Mouse (Mus musculus) liver, embryonic 16.5 days (tissue): ENCODE results near the gene Gucd1. TPM values are rescaled to one million over a fixed set of nuclear protein-coding genes. Genes with fewer than 3 reads are reported as not detected.
"Not testable (repeated sequence)": the region's sequence is repeated elsewhere in the genome, so short reads cannot be mapped to it uniquely, and the experiment has no call there.

Source experiments
- ATAC-seq: fragments of 200-750 bp; cut with Nextera tagmentation; 2 replicates; pipeline ENCODE4 v1.8.0; 2017; ENCODE audit warnings: low read depth, mild to moderate bottlenecking, moderate number of reproducible peaks, moderate library complexity
- H3K27ac ChIP-seq: fragments of 300-500 bp; sonication (generic); 2 replicates; pipeline ENCODE4 v1.5.1; 2014; ENCODE audit warnings: mild to moderate bottlenecking, low read length
- H3K27me3 ChIP-seq: fragments of 300-500 bp; sonication (generic); 2 replicates; pipeline ENCODE4 v1.6.1; 2014; ENCODE audit warnings: low read depth, low read length, mixed read lengths; ENCODE audit not compliant: control insufficient read depth, insufficient read depth
- H3K36me3 ChIP-seq: fragments of 300-500 bp; sonication (generic); 2 replicates; pipeline ENCODE4 v1.6.1; 2014; ENCODE audit warnings: mild to moderate bottlenecking; ENCODE audit not compliant: control insufficient read depth, insufficient read depth
- H3K4me1 ChIP-seq: fragments of 300-500 bp; sonication (generic); 2 replicates; pipeline ENCODE4 v1.6.1; 2014; ENCODE audit warnings: low read depth, low read length, mixed read lengths; ENCODE audit not compliant: control insufficient read depth
- H3K4me2 ChIP-seq: fragments of 300-500 bp; sonication (generic); 2 replicates; pipeline ENCODE4 v1.6.1; 2014; ENCODE audit warnings: low read depth, low read length, mixed read lengths
- H3K4me3 ChIP-seq: fragments of 300-500 bp; sonication (generic); 2 replicates; pipeline ENCODE4 v1.5.1; 2014; ENCODE audit warnings: low read depth, mild to moderate bottlenecking, low read length
- H3K9ac ChIP-seq: fragments of 300-500 bp; sonication (generic); 2 replicates; pipeline ENCODE4 v1.6.1; 2014; ENCODE audit warnings: low read depth, low read length
- H3K9me3 ChIP-seq: fragments of 300-500 bp; sonication (generic); replicated peaks from 2 replicates; pipeline ENCODE4 v1.6.1; 2016; ENCODE audit warnings: low read length; ENCODE audit not compliant: control insufficient read depth
- WGBS: fragments of 180-500 bp; shearing (Covaris S2); extraction: QIAGEN DNeasy Blood & Tissue Kit; methylation state at CpG from one replicate; pipeline ENCODE4 v1.1.7; 2014; ENCODE audit not compliant: insufficient replicate concordance; 5-methylcytosine and 5-hydroxymethylcytosine counted together
- polyA plus RNA-seq: library from polyadenylated mRNA; unstranded; fragments of >200 nt; fragmentation: Nextera tagmentation; extraction: Ambion mirVana; gene quantifications from 2 replicates; pipeline ENCODE4 v1.2.1, GENCODE M21; 2015

The Gucd1 gene
- polyA plus RNA-seq, 1 experiment from 2014 or later = 69.3 TPM

DNA sequence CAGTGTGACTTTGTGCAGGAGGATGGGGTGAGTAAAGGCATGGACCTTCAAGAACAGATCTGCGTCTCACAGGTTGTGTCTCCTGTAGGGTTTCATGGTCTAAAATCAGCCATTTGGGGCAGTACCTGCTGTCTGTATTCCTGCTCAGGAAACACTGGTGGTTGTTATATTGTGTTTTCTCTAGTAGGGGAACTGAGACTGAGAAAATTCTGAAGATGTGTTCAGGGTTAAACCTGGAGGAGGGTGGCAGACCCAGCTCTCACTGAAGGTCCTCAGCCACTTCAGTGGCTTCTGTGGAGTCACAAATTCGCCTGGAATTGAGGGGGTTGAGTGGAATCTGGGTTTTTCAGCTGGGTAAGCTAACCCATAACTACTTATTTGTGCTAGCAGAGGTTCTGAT, 12.6 kb upstream of the Gucd1 start:
- Histone ChIP-seq H3K4me1 (no peaks in the 10 kb centered on the region; the same call in 1 of the 2 replicates), H3K36me3 (peaks cover 20% of the 10 kb centered on the region), H3K27ac (no peak overlapping the region), H3K9ac (no peak overlapping the region), H3K27me3 (no peaks in the 10 kb centered on the region), H3K4me2 (no peak overlapping the region), H3K9me3 (no peaks in the 10 kb centered on the region), H3K4me3 (no peak overlapping the region)
- ATAC-seq = no peak
- WGBS = 65% methylated on average over 2 of the region's 2 CpGs

GRCm38 (mm10) chr10:75525450-75525849, 7.7 kb upstream of the Gucd1 start:
- H3K9ac ChIP-seq, H3K27me3 ChIP-seq, ATAC-seq, H3K4me1 ChIP-seq, H3K9me3 ChIP-seq, H3K4me3 ChIP-seq, H3K4me2 ChIP-seq, H3K27ac ChIP-seq: not testable (repeated sequence)
- peaks cover 21% of the 10 kb centered on the region for H3K36me3 ChIP-seq
- WGBS = 90% methylated on average over 9 of the region's 9 CpGs

DNA sequence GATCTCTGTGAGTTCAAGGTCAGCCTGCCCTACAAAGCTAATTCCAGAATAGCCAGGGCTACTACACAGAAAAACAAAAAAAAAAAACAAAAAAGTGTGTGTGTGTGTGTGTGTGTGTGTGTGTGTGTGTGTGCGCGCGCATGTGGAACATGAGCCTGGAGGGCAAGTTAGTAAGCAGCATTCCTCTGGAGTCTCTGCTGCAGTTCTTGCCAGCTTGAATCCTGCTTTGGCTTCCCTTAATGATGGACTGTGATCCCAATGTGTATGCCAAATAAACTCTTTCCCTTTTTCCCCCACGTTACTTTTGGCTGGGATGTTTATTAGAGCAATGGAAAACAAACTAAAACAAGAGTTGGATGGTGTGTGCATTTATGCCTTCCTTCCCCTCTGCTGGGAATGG, 3.9 kb upstream of the Gucd1 start:
- peaks cover 21% of the 10 kb centered on the region for H3K4me1 ChIP-seq
- peaks cover 22% of the 10 kb centered on the region for H3K36me3 ChIP-seq
- ATAC-seq = no peak
- H3K4me3 ChIP-seq = no peak overlapping the region
- no peak overlapping the region for H3K27ac ChIP-seq
- no peaks in the 10 kb centered on the region for H3K9me3 ChIP-seq
- WGBS = 78% methylated on average over 4 of the region's 4 CpGs
- no peak overlapping the region for H3K9ac ChIP-seq
- no peak overlapping the region for H3K4me2 ChIP-seq
- H3K27me3 ChIP-seq = no peaks in the 10 kb centered on the region

GRCm38 (mm10) chr10:75520581-75520980, 2.8 kb upstream of the Gucd1 start:
- no peak overlapping the region for H3K4me3 ChIP-seq
- peaks cover 22% of the 10 kb centered on the region for H3K36me3 ChIP-seq

DNA sequence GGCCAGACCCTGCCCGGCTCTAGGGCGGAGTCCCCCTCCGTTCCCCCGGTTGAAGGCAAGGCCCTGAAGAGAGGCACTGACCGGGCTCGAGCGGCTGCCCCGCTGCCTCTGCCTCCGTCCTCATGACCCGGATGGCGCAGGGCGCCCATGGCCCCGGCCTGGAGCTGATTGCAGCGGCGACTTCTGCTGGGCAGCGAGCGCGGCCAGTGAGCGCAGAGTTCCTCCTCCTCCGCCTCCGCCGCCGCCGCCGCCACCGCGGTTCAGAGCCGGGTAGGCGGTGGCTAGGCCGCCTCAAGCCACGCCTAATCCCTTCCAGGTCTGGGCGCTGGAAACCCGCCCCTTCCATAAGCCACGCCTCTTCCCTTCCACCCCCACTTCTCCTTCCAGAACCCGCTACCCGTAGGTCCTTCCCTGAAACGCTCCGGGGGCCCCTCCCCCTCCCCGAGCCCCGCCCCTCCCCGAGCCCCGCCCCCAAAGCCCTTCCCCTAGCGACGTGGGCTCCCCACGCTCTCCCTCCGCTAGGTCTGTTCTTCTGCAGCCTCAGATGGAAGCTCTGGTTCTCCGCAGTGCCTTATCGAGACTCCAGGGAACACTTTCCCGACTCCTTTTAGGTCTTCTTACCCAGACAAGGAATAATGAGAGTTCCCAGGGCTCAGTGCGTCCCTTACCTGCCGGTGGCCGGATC, 557 bp downstream of the Gucd1 start, which contains the start of gene Snrpd3:
TSS of gene Snrpd3 (plus strand) at position 479 of the 685 bp plus-strand sequence.
- WGBS = under 1% methylated on average over 46 of the region's 52 CpGs
- H3K27ac ChIP-seq = peak within 1 kb of the TSS; percentile 98

More at GRCm38 (mm10) chr10:75520581-75520980, 2.8 kb upstream of the Gucd1 start:
- Histone ChIP-seq H3K9ac (no peak overlapping the region; the same call in 1 of the 2 replicates), H3K27me3 (no peaks in the 10 kb centered on the region), H3K9me3 (no peaks in the 10 kb centered on the region), H3K4me2 (no peak overlapping the region), H3K4me1 (peaks cover 22% of the 10 kb centered on the region), H3K27ac (no peak overlapping the region; the same call in 1 of the 2 replicates)
- 79% methylated on average over 5 of the region's 5 CpGs for WGBS
- ATAC-seq = no peak

DNA sequence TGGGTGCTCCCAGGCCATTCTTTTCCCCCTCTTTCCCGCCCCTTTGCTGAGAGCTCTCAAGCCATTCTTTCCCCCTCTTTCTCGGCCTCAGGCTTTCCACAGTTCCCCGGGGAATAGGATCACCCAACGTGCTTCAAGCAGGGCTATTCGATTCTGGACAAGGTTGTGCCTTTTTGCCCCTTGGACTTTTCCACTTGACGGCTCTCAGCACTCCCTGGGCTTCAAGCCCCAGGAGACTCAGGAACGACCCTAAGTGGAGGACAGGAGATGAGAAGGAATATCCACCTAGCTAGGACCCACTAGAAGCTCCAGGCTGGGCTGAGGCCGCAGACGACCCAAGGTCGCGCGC, 1.1 kb downstream of the Gucd1 start:
- peak overlapping the region; percentile 98 for H3K9ac ChIP-seq
- under 1% methylated on average over 12 of the region's 12 CpGs for WGBS

More for the DNA sequence above, 557 bp downstream of the Gucd1 start, which contains the start of gene Snrpd3:
- H3K36me3 ChIP-seq = peaks cover 9% of the 10 kb centered on the region
- peaks cover 44% of the 10 kb centered on the region for H3K4me1 ChIP-seq
- peak within 1 kb of the TSS; percentile 94 for H3K4me3 ChIP-seq
- H3K9ac ChIP-seq = peak within 1 kb of the TSS; percentile 98
- H3K27me3 ChIP-seq = no peaks in the 10 kb centered on the region
- ATAC-seq = peak; percentile 89
- no peaks in the 10 kb centered on the region for H3K9me3 ChIP-seq
- H3K4me2 ChIP-seq = peak within 1 kb of the TSS; percentile 85

GRCm38 (mm10) chr10:75516038-75516723, 1.6 kb downstream of the Gucd1 start:
- Histone ChIP-seq H3K4me3 (peak overlapping the region; percentile 94), H3K9ac (peak overlapping the region; percentile 98), H3K27ac (peak overlapping the region; percentile 98), H3K4me1 (peaks cover 44% of the 10 kb centered on the region), H3K9me3 (no peaks in the 10 kb centered on the region), H3K36me3 (peaks cover 19% of the 10 kb centered on the region), H3K27me3 (no peaks in the 10 kb centered on the region), H3K4me2 (peak overlapping the region; percentile 82)
- 0 out of 2 replicates have a peak, but pooled peaks have one; percentile 2 for ATAC-seq
- 6% methylated on average over 8 of the region's 8 CpGs for WGBS

More for the DNA sequence above, 1.1 kb downstream of the Gucd1 start:
- H3K4me3 ChIP-seq = peak overlapping the region; percentile 94
- H3K4me1 ChIP-seq = peaks cover 44% of the 10 kb centered on the region
- H3K27ac ChIP-seq = peak overlapping the region; percentile 98
- H3K27me3 ChIP-seq = no peaks in the 10 kb centered on the region
- H3K4me2 ChIP-seq = peak overlapping the region; percentile 82
- ATAC-seq = no peak
- H3K9me3 ChIP-seq = no peaks in the 10 kb centered on the region
- peaks cover 14% of the 10 kb centered on the region for H3K36me3 ChIP-seq

- WGBS = 14% methylated on average over 4 of the region's 4 CpGs
- peak overlapping the region; percentile 94 for H3K4me3 ChIP-seq
- H3K27me3 ChIP-seq = no peaks in the 10 kb centered on the region
- H3K4me1 ChIP-seq = peaks cover 37% of the 10 kb centered on the region
- peak; percentile 62 for ATAC-seq
- H3K27ac ChIP-seq = peak overlapping the region; percentile 98
- H3K4me2 ChIP-seq = peak overlapping the region; percentile 82
- peaks cover 22% of the 10 kb centered on the region for H3K36me3 ChIP-seq
- H3K9me3 ChIP-seq = no peaks in the 10 kb centered on the region
- H3K9ac ChIP-seq = peak overlapping the region; percentile 98
Measured at GRCm38 (mm10) chr10:75515216-75516037, 2.3 kb downstream of the Gucd1 start.
